Comparison of ENCODE assay signal across 24 mouse cellular contexts in the genomic region with DNA sequence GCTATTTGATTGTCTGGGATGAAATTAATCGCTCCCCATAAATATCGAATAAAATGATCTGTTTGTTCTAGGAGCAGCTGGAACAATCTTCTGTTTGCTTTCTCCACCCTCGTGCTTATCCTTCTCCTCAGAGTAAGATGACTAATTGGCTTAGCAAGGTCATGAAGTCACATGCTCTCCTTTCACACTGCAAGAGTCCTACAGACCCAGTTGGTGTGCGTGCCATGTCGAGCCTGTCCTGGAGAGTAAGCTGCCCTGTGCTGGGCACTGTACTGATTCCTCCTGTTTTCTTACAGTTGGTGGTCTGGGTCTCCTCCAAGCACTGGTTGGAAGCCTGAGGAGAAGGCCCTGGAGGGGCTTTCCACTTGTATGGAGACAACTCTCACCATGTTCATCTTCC.
DNase-seq lines count a peak whose midpoint lies in the region; ATAC-seq and TF ChIP-seq lines count a peak whose summit lies in the region.
"Had no signal": no experiment of that assay in that cellular context is flagged by ENCODE, and none has a peak within 500 bp of the region (broad histone marks: within the 10 kb centered on the region; RNA-seq: fewer than 3 reads in every experiment).

No protein-coding gene starts in this region.

- no peak overlapping the region for H3K27ac ChIP-seq in midbrain, embryonic 11.5 days (ENCODE audit: low read depth, low read length)
- no peak overlapping the region for H3K27ac ChIP-seq in midbrain, postnatal 0 days (ENCODE audit: low read depth, low read length)
- H3K27ac ChIP-seq in stomach, embryonic 15.5 days = no peak overlapping the region
- no peak overlapping the region for H3K27ac ChIP-seq in embryonic facial prominence, embryonic 10.5 days (replicated peaks)
- H3K27ac ChIP-seq: heart, embryonic 15.5 days; hindbrain, embryonic 15.5 days; kidney, embryonic 15.5 days; limb, embryonic 10.5 days; midbrain, embryonic 15.5 days had no signal

- H3K27me3 ChIP-seq in midbrain, embryonic 11.5 days (ENCODE audit: control insufficient read depth, insufficient read depth, low read length) = no peaks in the 10 kb centered on the region
- H3K27me3 ChIP-seq in midbrain, postnatal 0 days (ENCODE audit: insufficient read depth, low read length) = no peaks in the 10 kb centered on the region
- H3K27me3 ChIP-seq in stomach, embryonic 15.5 days (replicated peaks) = no peaks in the 10 kb centered on the region
- no peaks in the 10 kb centered on the region for H3K27me3 ChIP-seq in embryonic facial prominence, embryonic 10.5 days (replicated peaks; ENCODE audit: low read depth, poor library complexity, severe bottlenecking)
- H3K27me3 ChIP-seq: heart, embryonic 15.5 days; hindbrain, embryonic 15.5 days; kidney, embryonic 15.5 days; midbrain, embryonic 15.5 days had no signal

- H3K9ac ChIP-seq in midbrain, embryonic 11.5 days (ENCODE audit: low read length) = no peak overlapping the region
- no peak overlapping the region for H3K9ac ChIP-seq in midbrain, postnatal 0 days (replicated peaks; ENCODE audit: low read length, poor library complexity, severe bottlenecking)
- no peak overlapping the region for H3K9ac ChIP-seq in stomach, embryonic 15.5 days
- H3K9ac ChIP-seq: forebrain, postnatal 0 days; heart, embryonic 15.5 days; hindbrain, embryonic 15.5 days; kidney, embryonic 15.5 days; midbrain, embryonic 15.5 days had no signal

- TF ChIP-seq CTCF in midbrain, postnatal 0 days (IDR thresholded peaks at IDR 0.05) = no peak

- ATAC-seq in midbrain, embryonic 11.5 days (ENCODE audit: low FRiP score) = no peak
- no peak for ATAC-seq in midbrain, postnatal 0 days (ENCODE audit: low FRiP score)
- ATAC-seq in stomach, embryonic 15.5 days (ENCODE audit: insufficient read depth, low FRiP score, low read depth) = peak; percentile 79
- no peak for ATAC-seq in erythroid progenitor cell, adult 5-6 weeks (replicated peaks; ENCODE audit: low FRiP score, poor library complexity, severe bottlenecking)
- ATAC-seq: forebrain, postnatal 0 days; midbrain, embryonic 15.5 days had no signal

- no peaks in the 10 kb centered on the region for H3K36me3 ChIP-seq in midbrain, embryonic 11.5 days (ENCODE audit: control insufficient read depth, insufficient read depth, low read length)
- no peaks in the 10 kb centered on the region for H3K36me3 ChIP-seq in midbrain, postnatal 0 days (ENCODE audit: insufficient read depth, low read length)
- H3K36me3 ChIP-seq in stomach, embryonic 15.5 days = no peaks in the 10 kb centered on the region
- H3K36me3 ChIP-seq in embryonic facial prominence, embryonic 10.5 days (replicated peaks) = no peaks in the 10 kb centered on the region
- H3K36me3 ChIP-seq: heart, embryonic 15.5 days; hindbrain, embryonic 15.5 days; kidney, embryonic 15.5 days; limb, embryonic 10.5 days; midbrain, embryonic 15.5 days had no signal

- 67% methylated on average over 5 of the region's 5 CpGs for WGBS in midbrain, embryonic 11.5 days
- 81% methylated on average over 5 of the region's 5 CpGs for WGBS in midbrain, postnatal 0 days
- WGBS in stomach, embryonic 15.5 days = 45% methylated on average over 5 of the region's 5 CpGs
- WGBS in embryonic facial prominence, embryonic 10.5 days = 74% methylated on average over 5 of the region's 5 CpGs

- no peak overlapping the region for H3K4me3 ChIP-seq in midbrain, embryonic 11.5 days (ENCODE audit: low read depth, low read length)
- H3K4me3 ChIP-seq in midbrain, postnatal 0 days (ENCODE audit: low read depth, low read length) = no peak overlapping the region
- no peak overlapping the region for H3K4me3 ChIP-seq in stomach, embryonic 15.5 days (replicated peaks)
- H3K4me3 ChIP-seq in embryonic facial prominence, embryonic 10.5 days = no peak overlapping the region
- H3K4me3 ChIP-seq: heart, embryonic 15.5 days; hindbrain, embryonic 15.5 days; kidney, embryonic 15.5 days; limb, embryonic 10.5 days; midbrain, embryonic 15.5 days had no signal

- DNase-seq in midbrain, embryonic 11.5 days (ENCODE audit: low spot score, missing footprints) = peak; percentile 85
- DNase-seq in midbrain, postnatal 0 days (ENCODE audit: low spot score) = no peak
- peak; percentile 23 to 28 for DNase-seq in adrenal gland, adult 18-20 months (ENCODE audit: low spot score in 2 of 2)
- peak; percentile 35 for DNase-seq in adrenal gland, postnatal 25 days
- no peak for DNase-seq in embryonic facial prominence, embryonic 10.5 days (ENCODE audit: low spot score)
- no peak for DNase-seq in retina, embryonic 14.5 days (ENCODE audit: low spot score)
- DNase-seq: cerebellum, adult 11-12 months; cerebellum, postnatal 10 days; forebrain, postnatal 0 days; gastrocnemius, postnatal 14 days; heart, postnatal 4 days; kidney, adult 11 months; kidney, postnatal 36 days; liver; lung, postnatal 4 days; thymus, adult 18-20 months; thymus, postnatal 36 days had no signal

- H3K9me3 ChIP-seq in midbrain, embryonic 11.5 days (ENCODE audit: control insufficient read depth, low read length) = no peaks in the 10 kb centered on the region
- no peaks in the 10 kb centered on the region for H3K9me3 ChIP-seq in midbrain, postnatal 0 days (ENCODE audit: low read length)
- H3K9me3 ChIP-seq in stomach, embryonic 15.5 days = no peaks in the 10 kb centered on the region
- no peaks in the 10 kb centered on the region for H3K9me3 ChIP-seq in embryonic facial prominence, embryonic 10.5 days
- H3K9me3 ChIP-seq: heart, embryonic 15.5 days; hindbrain, embryonic 15.5 days; kidney, embryonic 15.5 days; limb, embryonic 10.5 days; midbrain, embryonic 15.5 days had no signal

- H3K4me1 ChIP-seq in midbrain, embryonic 11.5 days (ENCODE audit: control insufficient read depth, insufficient read depth, low read length) = no peaks in the 10 kb centered on the region
- H3K4me1 ChIP-seq in midbrain, postnatal 0 days (ENCODE audit: insufficient read depth, low read length) = no peaks in the 10 kb centered on the region; the same call in 1 of the 2 replicates
- H3K4me1 ChIP-seq in stomach, embryonic 15.5 days = 0 out of 2 replicates have a peak, but pooled peaks cover 2% of the 10 kb centered on the region
- no peaks in the 10 kb centered on the region for H3K4me1 ChIP-seq in embryonic facial prominence, embryonic 10.5 days
- H3K4me1 ChIP-seq: heart, embryonic 15.5 days; hindbrain, embryonic 15.5 days; kidney, embryonic 15.5 days; limb, embryonic 10.5 days; midbrain, embryonic 15.5 days had no signal

- H3K4me2 ChIP-seq in midbrain, embryonic 11.5 days = no peak overlapping the region
- no peak overlapping the region for H3K4me2 ChIP-seq in midbrain, postnatal 0 days (ENCODE audit: low read depth, low read length, poor library complexity, severe bottlenecking)
- H3K4me2 ChIP-seq in stomach, embryonic 15.5 days = no peak overlapping the region
- H3K4me2 ChIP-seq: heart, embryonic 15.5 days; hindbrain, embryonic 15.5 days; kidney, embryonic 15.5 days; midbrain, embryonic 15.5 days had no signal

Comparison
In these comparisons a context has a peak if more than half of its experiments do, and no peak if none do; other contexts are left out.
1. DNase-seq: peak in midbrain, embryonic 11.5 days (single experiment), adrenal gland, adult 18-20 months (2 of 2) and adrenal gland, postnatal 25 days (single experiment); none in midbrain, postnatal 0 days (single experiment), embryonic facial prominence, embryonic 10.5 days (single experiment) and retina, embryonic 14.5 days (single experiment).